Mouse (Mus musculus): Measurements from ENCODE around the gene Wfdc15a.

DNA sequence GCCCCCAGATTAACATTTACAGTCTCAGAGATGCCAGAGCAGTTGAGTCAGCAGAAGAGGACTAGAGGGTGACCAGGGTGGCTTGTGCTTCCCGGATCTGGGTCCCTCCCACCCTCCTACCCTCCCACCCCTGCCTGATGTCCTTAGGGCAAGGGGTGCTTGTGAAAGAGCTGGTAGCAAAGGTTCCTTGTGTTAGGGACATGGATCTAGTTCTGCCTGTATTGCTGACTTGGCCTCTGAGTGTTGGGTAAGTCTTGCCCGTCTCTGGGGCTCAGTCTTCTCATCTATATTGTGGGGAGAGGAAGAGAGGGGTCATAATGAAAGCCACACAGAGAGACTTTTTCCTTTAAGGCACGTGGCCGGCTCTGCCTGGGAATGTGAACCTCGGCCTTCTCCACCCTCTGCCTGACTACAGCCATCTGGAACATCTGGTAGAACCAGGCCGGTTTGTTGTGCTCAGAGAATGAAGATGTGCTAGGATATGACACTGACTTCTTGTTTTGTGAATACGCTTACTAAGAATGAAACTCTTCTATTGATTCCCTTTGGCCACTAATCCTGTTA, 17.2 kb downstream of the Wfdc15a start, which contains the start of gene Wfdc5:
- no peak for TF ChIP-seq CTCF (IDR thresholded peaks at IDR 0.05; ENCODE audit: insufficient read depth, low read depth, low read length)
- TF ChIP-seq POLR2A (IDR thresholded peaks at IDR 0.05; ENCODE audit: insufficient read depth, low read depth, low read length), result no peak

Data from olfactory bulb, adult 2 months (tissue).